Mouse (Mus musculus) bone marrow macrophage, adult 2 months (primary cell): Measurements from ENCODE around the gene Mamstr. TPM values are rescaled to one million over a fixed set of nuclear protein-coding genes. Genes with fewer than 3 reads are reported as not detected.

ENCODE experiments used
- H3K27ac ChIP-seq: 2 replicates; pipeline ENCODE4 v1.5.1; 2012; ENCODE audit warnings: low read depth, low read length; ENCODE audit not compliant: insufficient read depth
- H3K4me1 ChIP-seq: 2 replicates; pipeline ENCODE4 v1.6.1; 2012; ENCODE audit warnings: low read length; ENCODE audit not compliant: control insufficient read depth, insufficient read depth
- H3K4me3 ChIP-seq: 2 replicates; pipeline ENCODE4 v1.5.1; 2012; ENCODE audit warnings: mild to moderate bottlenecking, low read length, moderate library complexity; ENCODE audit not compliant: insufficient read depth
- CTCF ChIP-seq: IDR thresholded peaks from 2 replicates; pipeline ENCODE4 v1.5.1; 2012; ENCODE audit warnings: low read depth, mild to moderate bottlenecking, low read length, moderate library complexity
- POLR2A ChIP-seq: IDR thresholded peaks from 2 replicates; pipeline ENCODE4 v1.6.1; 2012; ENCODE audit warnings: mild to moderate bottlenecking, low read depth, low read length, borderline replicate concordance
- polyA plus RNA-seq: library from polyadenylated mRNA; stranded (reverse); fragments of >200 nt; gene quantifications from 2 replicates; pipeline ENCODE4 v1.2.4, GENCODE M21; 2012; ENCODE audit not compliant: missing spikeins, insufficient read depth, insufficient read length

Gene Mamstr
- polyA plus RNA-seq, 1 experiment = not detected

GRCm38 (mm10) chr7:45686841-45687240 is 47.1 kb downstream of the Mamstr start:
- peaks cover 10% of the 10 kb centered on the region for H3K4me1 ChIP-seq
- no peak for TF ChIP-seq POLR2A
- no peak for TF ChIP-seq CTCF
- no peak overlapping the region for H3K4me3 ChIP-seq
- no peak overlapping the region for H3K27ac ChIP-seq

GRCm38 (mm10) chr7:45689099-45689498 is 49.3 kb downstream of the Mamstr start:
- Histone ChIP-seq H3K4me1 (peaks cover 3% of the 10 kb centered on the region; the same call in 1 of the 2 replicates), H3K4me3 (no peak overlapping the region), H3K27ac (no peak overlapping the region)
- no peak for TF ChIP-seq POLR2A
- no peak for TF ChIP-seq CTCF

DNA sequence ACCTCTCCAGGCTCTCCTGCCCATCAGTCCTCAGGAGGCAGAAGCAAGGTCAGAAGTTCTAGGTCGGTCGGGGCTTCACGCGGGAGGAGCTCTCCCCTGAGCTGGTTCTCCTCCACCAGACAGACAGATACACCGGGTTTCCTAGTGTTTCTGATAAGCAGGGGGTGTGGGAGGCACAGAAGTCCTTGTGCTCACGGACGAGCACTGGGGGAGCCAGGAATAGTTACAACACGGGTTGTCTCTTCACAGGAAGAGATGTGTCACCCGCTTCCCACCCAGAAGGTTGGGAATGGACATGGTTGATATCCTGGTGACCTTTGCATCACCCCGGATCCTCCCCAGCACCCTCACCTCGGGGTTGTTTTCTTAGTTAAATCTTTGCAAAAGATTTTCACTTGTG is 50.0 kb downstream of the Mamstr start:
- peaks cover 3% of the 10 kb centered on the region; the same call in 1 of the 2 replicates for H3K4me1 ChIP-seq

DNA sequence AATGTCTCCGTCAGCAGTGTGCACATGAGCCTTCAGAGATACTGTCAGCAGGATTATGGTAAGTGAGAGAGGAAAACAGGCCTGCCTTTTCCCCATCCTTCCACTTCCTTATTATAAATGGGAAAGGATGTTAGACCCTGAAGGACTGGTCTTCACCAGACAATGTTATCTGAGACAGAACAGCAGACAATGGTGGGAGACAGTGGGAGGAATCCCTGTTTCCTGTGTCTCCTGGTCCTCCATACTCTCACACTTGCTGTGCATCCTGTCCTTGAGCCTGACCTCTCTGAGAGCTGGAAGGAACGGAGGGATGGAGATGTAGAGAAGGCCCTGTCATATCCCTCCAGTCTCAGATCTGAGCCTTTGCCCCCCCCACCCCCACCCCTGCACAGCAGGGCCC is 52.6 kb downstream of the Mamstr start:
- Histone ChIP-seq H3K27ac (no peak overlapping the region), H3K4me1 (peaks cover 3% of the 10 kb centered on the region; the same call in 1 of the 2 replicates), H3K4me3 (no peak overlapping the region)
- no peak for TF ChIP-seq CTCF
- TF ChIP-seq POLR2A = no peak

More for the DNA sequence above, 50.0 kb downstream of the Mamstr start:
- no peak overlapping the region for H3K4me3 ChIP-seq
- H3K27ac ChIP-seq = no peak overlapping the region
- TF ChIP-seq POLR2A = no peak
- no peak for TF ChIP-seq CTCF

GRCm38 (mm10) chr7:45693921-45694591 is 54.3 kb downstream of the Mamstr start, which contains the start of gene Sec1:
Gene Sec1, minus strand, starts transcription at chr7:45694402.
- Histone ChIP-seq H3K4me1 (peaks cover 3% of the 10 kb centered on the region; the same call in 1 of the 2 replicates), H3K4me3 (no peak within 1 kb of the TSS), H3K27ac (no peak within 1 kb of the TSS)
- TF ChIP-seq POLR2A = no peak
- TF ChIP-seq CTCF = no peak

DNA sequence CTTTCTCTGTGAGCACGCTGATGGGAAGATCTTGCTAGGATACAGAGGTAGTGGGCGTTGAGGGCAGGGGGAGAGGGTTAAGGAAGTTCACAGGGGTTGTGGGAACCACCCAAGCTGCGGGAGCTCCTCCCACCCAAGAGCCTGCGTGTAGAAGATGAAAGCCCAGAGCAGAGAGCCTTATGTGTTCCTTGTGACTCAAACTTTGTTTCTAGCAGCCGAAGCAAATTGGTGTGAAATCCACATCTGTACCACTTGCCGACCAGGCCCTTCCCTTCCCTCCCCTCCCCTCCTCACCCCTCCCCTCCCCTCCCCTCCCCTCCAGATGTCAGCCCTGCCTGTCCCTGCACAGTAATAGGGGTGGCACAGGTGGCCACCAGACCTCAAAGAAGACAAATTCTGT is 55.3 kb downstream of the Mamstr start:
- TF ChIP-seq POLR2A = no peak
- no peak for TF ChIP-seq CTCF
- Histone ChIP-seq H3K27ac (no peak overlapping the region), H3K4me3 (no peak overlapping the region), H3K4me1 (no peaks in the 10 kb centered on the region)

Other genes with a start within 250 kb of the Mamstr start
- 385 and 416 TPM in 2 replicates for gene Snrnp70, start 244.2 kb upstream of the Mamstr start, polyA plus RNA-seq
- gene Kcna7, start 234.3 kb upstream of the Mamstr start, polyA plus RNA-seq = not detected in 2 replicates
- not detected in 2 replicates for gene Ntf5, start 226.3 kb upstream of the Mamstr start, polyA plus RNA-seq
- not detected in 2 replicates for gene Lhb, start 219.2 kb upstream of the Mamstr start, polyA plus RNA-seq
- gene Gys1, start 205.1 kb upstream of the Mamstr start, polyA plus RNA-seq = 12.8 and 14.3 TPM in 2 replicates
- 26.0 and 43.8 TPM in 2 replicates for gene Ruvbl2, start 201.9 kb upstream of the Mamstr start, polyA plus RNA-seq
- gene Ftl1, start 180.1 kb upstream of the Mamstr start, polyA plus RNA-seq = 18,510 and 20,120 TPM in 2 replicates
- 196 and 209 TPM in 2 replicates for gene Bax, start 173.1 kb upstream of the Mamstr start, polyA plus RNA-seq
- not detected in 2 replicates for gene Tulp2, start 158.1 kb upstream of the Mamstr start, polyA plus RNA-seq
- 1.1 TPM in 1 of 2 replicates, not detected in the other for gene Gm45808, start 153.2 kb upstream of the Mamstr start, polyA plus RNA-seq
- 22.0 and 25.4 TPM in 2 replicates for gene Dhdh, start 151.2 kb upstream of the Mamstr start, polyA plus RNA-seq
- 278 and 296 TPM in 2 replicates for gene Nucb1, start 129.6 kb upstream of the Mamstr start, polyA plus RNA-seq
- 21.3 and 26.7 TPM in 2 replicates for gene Ppp1r15a, start 113.7 kb upstream of the Mamstr start, polyA plus RNA-seq
- gene Plekha4, start 113.6 kb upstream of the Mamstr start, polyA plus RNA-seq = 1.0 and 1.6 TPM in 2 replicates
- 2.0 and 2.5 TPM in 2 replicates for gene Hsd17b14, start 85.1 kb upstream of the Mamstr start, polyA plus RNA-seq
- gene Bcat2, start 69.8 kb upstream of the Mamstr start, polyA plus RNA-seq = 87.0 and 93.0 TPM in 2 replicates
- not detected in 2 replicates for gene Fgf21, start 24.5 kb upstream of the Mamstr start, polyA plus RNA-seq
- not detected in 2 replicates for gene Fut1, start 22.7 kb upstream of the Mamstr start, polyA plus RNA-seq
- gene Izumo1, start 18.2 kb upstream of the Mamstr start, polyA plus RNA-seq = not detected in 2 replicates
- gene Rasip1, start 12.5 kb upstream of the Mamstr start, polyA plus RNA-seq = 0.40 TPM in 1 of 2 replicates, not detected in the other
- gene Fut2, start 26.4 kb downstream of the Mamstr start, polyA plus RNA-seq = not detected in 2 replicates
- gene Ntn5, start 44.0 kb downstream of the Mamstr start, polyA plus RNA-seq = not detected in 2 replicates
- not detected in 2 replicates for gene Sec1, start 54.4 kb downstream of the Mamstr start, polyA plus RNA-seq
- 1.3 and 1.9 TPM in 2 replicates for gene Car11, start 59.9 kb downstream of the Mamstr start, polyA plus RNA-seq
- 85.2 and 85.6 TPM in 2 replicates for gene Dbp, start 65.1 kb downstream of the Mamstr start, polyA plus RNA-seq
- 802 and 833 TPM in 2 replicates for gene Rpl18, start 75.5 kb downstream of the Mamstr start, polyA plus RNA-seq
- 51.2 and 56.1 TPM in 2 replicates for gene Sphk2, start 78.0 kb downstream of the Mamstr start, polyA plus RNA-seq
- gene Fam83e, start 81.2 kb downstream of the Mamstr start, polyA plus RNA-seq = not detected in 2 replicates
- gene Spaca4, start 85.8 kb downstream of the Mamstr start, polyA plus RNA-seq = not detected in 2 replicates
- gene Lmtk3, start 143.8 kb downstream of the Mamstr start, polyA plus RNA-seq = 0.16 TPM in 1 of 2 replicates, not detected in the other
- 1.5 TPM in 1 of 2 replicates, not detected in the other for gene Sult2b1, start 144.7 kb downstream of the Mamstr start, polyA plus RNA-seq
- 63.7 and 68.8 TPM in 2 replicates for gene Cyth2, start 174.6 kb downstream of the Mamstr start, polyA plus RNA-seq
- gene Kcnj14, start 184.8 kb downstream of the Mamstr start, polyA plus RNA-seq = not detected in 2 replicates
- gene Grwd1, start 191.0 kb downstream of the Mamstr start, polyA plus RNA-seq = 4.4 and 4.9 TPM in 2 replicates
- 169 and 174 TPM in 2 replicates for gene Kdelr1, start 232.8 kb downstream of the Mamstr start, polyA plus RNA-seq
- 0.24 and 0.34 TPM in 2 replicates for gene Grin2d, start 238.4 kb downstream of the Mamstr start, polyA plus RNA-seq